Mouse (Mus musculus) ES-Bruce4 (cell line): ENCODE results near the gene Stmn1.

Source experiments
- CTCF ChIP-seq: IDR thresholded peaks from one replicate; pipeline ENCODE4 v1.8.1; 2011; ENCODE audit warnings: low read depth, low read length
- EP300 ChIP-seq: IDR thresholded peaks from 2 replicates; pipeline ENCODE4 v1.6.1; 2011; ENCODE audit warnings: low read depth, low read length; ENCODE audit not compliant: insufficient read depth

DNA sequence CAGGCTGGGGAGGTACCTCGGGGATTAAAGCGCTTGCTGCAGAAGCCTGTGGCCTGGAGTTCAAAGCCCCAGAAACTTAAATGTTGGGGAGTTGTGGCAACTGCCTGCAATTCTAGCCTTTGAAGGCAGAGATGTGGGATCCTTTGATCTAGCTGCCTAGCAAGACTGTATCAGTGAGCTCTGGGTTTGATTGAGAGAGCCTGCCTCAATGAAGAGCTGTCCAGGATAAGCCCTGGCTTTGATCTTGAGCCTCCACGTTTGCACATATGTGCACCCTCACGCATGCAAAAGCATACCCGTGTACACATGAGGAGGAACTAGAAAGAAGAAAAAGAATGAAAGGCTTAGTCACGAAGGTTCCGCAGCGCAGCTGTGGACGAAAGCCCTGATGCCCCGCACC, 31.5 kb upstream of the Stmn1 start:
- TF ChIP-seq CTCF = no peak
- no peak for TF ChIP-seq EP300
